Mouse (Mus musculus) neural tube, embryonic 13.5 days (tissue): ENCODE results near the gene Tlx2. TPM values are rescaled to one million over a fixed set of nuclear protein-coding genes. Genes with fewer than 3 reads are reported as not detected.

Experiments used
- ATAC-seq: fragments of 200-750 bp; cut with Nextera tagmentation; 2 replicates; pipeline ENCODE4 v1.8.0; 2017; ENCODE audit warnings: low read depth, mild to moderate bottlenecking, moderate TSS enrichment, moderate library complexity
- H3K27ac ChIP-seq: fragments of 300-500 bp; sonication (generic); replicated peaks from 2 replicates; pipeline ENCODE4 v1.5.1; 2015; ENCODE audit warnings: moderate library complexity, mild to moderate bottlenecking, inconsistent platforms
- H3K27me3 ChIP-seq: fragments of 300-500 bp; sonication (generic); 2 replicates; pipeline ENCODE4 v1.6.1; 2015; ENCODE audit warnings: mild to moderate bottlenecking, inconsistent platforms
- H3K36me3 ChIP-seq: fragments of 300-500 bp; sonication (generic); 2 replicates; pipeline ENCODE4 v1.6.1; 2015; ENCODE audit warnings: mild to moderate bottlenecking, inconsistent platforms
- H3K4me1 ChIP-seq: fragments of 300-500 bp; sonication (generic); replicated peaks from 2 replicates; pipeline ENCODE4 v1.6.1; 2015; ENCODE audit warnings: inconsistent platforms
- H3K4me2 ChIP-seq: fragments of 300-500 bp; sonication (generic); 2 replicates; pipeline ENCODE4 v1.6.1; 2015; ENCODE audit warnings: inconsistent platforms, mild to moderate bottlenecking, moderate library complexity
- H3K4me3 ChIP-seq: fragments of 300-500 bp; sonication (generic); 2 replicates; pipeline ENCODE4 v1.5.1; 2015; ENCODE audit warnings: mild to moderate bottlenecking, inconsistent platforms
- H3K9ac ChIP-seq: fragments of 300-500 bp; sonication (generic); 2 replicates; pipeline ENCODE4 v1.6.1; 2015; ENCODE audit warnings: moderate library complexity, mild to moderate bottlenecking, inconsistent platforms
- H3K9me3 ChIP-seq: fragments of 300-500 bp; sonication (generic); 2 replicates; pipeline ENCODE4 v1.6.1; 2016; ENCODE audit warnings: inconsistent platforms
- WGBS: fragments of 180-500 bp; shearing (Covaris S2); methylation state at CpG from one replicate; pipeline ENCODE4 v1.1.7; 2015; 5-methylcytosine and 5-hydroxymethylcytosine counted together
- polyA plus RNA-seq: library from polyadenylated mRNA; unstranded; fragments of >200 nt; fragmentation: Nextera tagmentation; extraction: Ambion mirVana; gene quantifications from 2 replicates; pipeline ENCODE4 v1.2.1, GENCODE M21; 2015

The Tlx2 gene
- polyA plus RNA-seq, 1 experiment from 2014 or later: 16.1 TPM

DNA sequence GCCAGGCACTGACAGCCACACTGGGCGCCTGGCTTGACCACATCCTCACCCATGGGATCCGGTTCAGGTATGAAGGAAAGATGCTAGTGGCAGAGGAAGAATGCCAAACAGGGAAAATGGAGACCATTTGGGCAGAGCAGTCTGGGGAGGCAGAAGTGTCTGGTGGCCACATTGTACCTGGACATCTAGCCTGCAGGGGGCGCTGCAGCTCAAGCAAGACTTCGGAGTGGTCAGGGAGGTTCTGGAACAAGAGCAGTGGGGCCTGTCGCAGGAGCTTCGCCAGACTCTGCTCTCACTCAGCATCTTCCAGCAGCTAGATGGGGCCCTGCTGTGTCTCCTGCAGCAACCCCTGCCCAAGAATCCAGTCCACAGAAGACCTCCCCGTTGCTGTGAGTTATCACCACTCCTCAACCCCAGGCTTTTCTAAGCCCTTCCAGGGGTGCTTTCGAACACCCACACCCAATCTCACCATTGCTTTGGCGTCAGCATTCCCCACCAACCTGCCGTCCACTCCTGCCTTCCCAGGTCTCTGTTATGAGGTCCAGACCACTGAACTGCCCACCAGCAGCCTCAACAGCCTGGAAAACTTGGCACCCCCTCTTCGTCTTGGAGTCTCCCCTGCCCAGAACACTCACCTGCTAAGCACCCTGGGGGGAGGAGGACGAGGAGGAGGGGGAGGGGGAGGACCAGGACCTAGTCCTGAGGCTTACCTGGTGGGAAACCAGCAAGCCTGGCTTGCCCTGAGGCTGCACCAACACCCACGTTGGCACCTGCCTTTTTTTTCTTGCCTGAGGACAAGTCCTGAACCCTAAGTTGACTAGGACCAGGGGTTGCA is 37.7 kb upstream of the Tlx2 start:
- H3K36me3 ChIP-seq: peaks cover 19% of the 10 kb centered on the region
- peak overlapping the region; percentile 93 for H3K4me2 ChIP-seq
- 40% methylated on average over 13 of the region's 13 CpGs for WGBS
- no peaks in the 10 kb centered on the region for H3K9me3 ChIP-seq
- H3K27ac ChIP-seq: no peak overlapping the region
- H3K9ac ChIP-seq: peak overlapping the region; percentile 91
- ATAC-seq: peak; percentile 15; the same call in 1 of the 2 replicates
- peak overlapping the region; percentile 90 for H3K4me3 ChIP-seq
- H3K4me1 ChIP-seq: peaks cover 34% of the 10 kb centered on the region
- no peaks in the 10 kb centered on the region for H3K27me3 ChIP-seq

GRCm38 (mm10) chr6:83104158-83104557 is 34.1 kb upstream of the Tlx2 start:
- 74% methylated on average over 4 of the region's 4 CpGs for WGBS
- H3K4me3 ChIP-seq: no peak overlapping the region
- no peak for ATAC-seq
- 0 out of 2 replicates have a peak, but pooled peaks cover 7% of the 10 kb centered on the region for H3K27me3 ChIP-seq
- H3K9me3 ChIP-seq: no peaks in the 10 kb centered on the region
- peaks cover 35% of the 10 kb centered on the region for H3K4me1 ChIP-seq
- no peak overlapping the region for H3K9ac ChIP-seq
- no peak overlapping the region for H3K4me2 ChIP-seq
- H3K36me3 ChIP-seq: peaks cover 11% of the 10 kb centered on the region; the same call in 1 of the 2 replicates
- no peak overlapping the region for H3K27ac ChIP-seq

DNA sequence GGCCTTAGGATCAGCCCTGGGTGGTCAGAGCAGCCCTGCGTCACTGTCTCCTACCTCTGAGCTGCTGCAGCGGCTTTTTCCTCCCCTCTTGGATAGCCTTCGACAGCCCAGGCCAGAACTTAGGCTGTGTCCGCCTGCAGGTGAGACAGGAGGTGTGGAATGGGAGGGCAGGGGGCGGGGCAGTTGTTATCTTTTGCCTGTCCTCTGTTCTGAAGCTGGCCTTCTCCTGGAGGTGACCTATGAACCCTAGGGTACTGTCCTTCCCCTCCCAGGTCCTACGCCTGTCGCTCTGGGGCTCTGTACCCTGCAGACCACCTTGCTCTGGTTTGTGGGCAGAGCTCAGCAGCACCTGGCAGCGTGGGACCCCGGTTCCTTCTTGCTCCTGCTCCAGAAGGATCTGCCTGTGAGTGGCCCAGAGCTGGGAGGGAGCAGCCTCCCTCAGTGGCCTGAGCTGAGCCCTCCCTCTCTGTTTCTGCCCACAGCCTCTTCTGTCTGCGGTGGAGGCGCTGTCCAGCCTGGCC is 33.1 kb upstream of the Tlx2 start:
- H3K9ac ChIP-seq: peak overlapping the region; percentile 91
- WGBS: 50% methylated on average over 11 of the region's 11 CpGs
- H3K4me3 ChIP-seq: peak overlapping the region; percentile 79
- H3K27ac ChIP-seq: no peak overlapping the region
- ATAC-seq: no peak
- peaks cover 11% of the 10 kb centered on the region; the same call in 1 of the 2 replicates for H3K36me3 ChIP-seq
- H3K4me2 ChIP-seq: peak overlapping the region; percentile 99
- no peaks in the 10 kb centered on the region for H3K9me3 ChIP-seq
- peaks cover 30% of the 10 kb centered on the region for H3K4me1 ChIP-seq
- 0 out of 2 replicates have a peak, but pooled peaks cover 11% of the 10 kb centered on the region for H3K27me3 ChIP-seq

GRCm38 (mm10) chr6:83101688-83102556 is 31.8 kb upstream of the Tlx2 start:
- peak overlapping the region; percentile 99 for H3K4me2 ChIP-seq
- peak overlapping the region; percentile 79 for H3K4me3 ChIP-seq
- 0 out of 2 replicates have a peak, but pooled peaks cover 11% of the 10 kb centered on the region for H3K27me3 ChIP-seq
- peaks cover 6% of the 10 kb centered on the region; the same call in 1 of the 2 replicates for H3K36me3 ChIP-seq
- WGBS: under 1% methylated on average over 74 of the region's 74 CpGs
- H3K4me1 ChIP-seq: peaks cover 24% of the 10 kb centered on the region
- H3K9me3 ChIP-seq: no peaks in the 10 kb centered on the region
- H3K9ac ChIP-seq: peak overlapping the region; percentile 91
- ATAC-seq: peak; percentile 87
- H3K27ac ChIP-seq: peak overlapping the region; percentile 92

DNA sequence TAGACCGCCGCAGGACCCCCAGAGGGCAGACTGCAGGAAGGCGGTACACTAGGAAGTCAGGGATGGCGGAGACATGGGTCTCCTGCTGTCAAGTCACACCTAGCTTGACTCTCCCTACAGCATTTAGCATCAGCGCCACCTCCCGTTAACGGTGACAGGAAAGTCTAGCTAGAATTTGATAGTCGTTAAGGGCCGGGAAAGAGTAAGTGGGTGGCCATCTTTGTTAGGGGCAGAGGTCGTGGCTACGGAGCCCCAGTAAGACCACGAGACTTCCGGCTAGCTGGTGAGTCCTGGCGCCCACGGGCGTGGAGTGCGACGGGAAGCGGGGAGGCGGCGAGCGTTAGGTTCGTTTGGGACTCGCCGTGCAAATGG is 31.2 kb upstream of the Tlx2 start, which contains the start of the genes Ccdc142 and Gm42688:
Gene Ccdc142, plus strand, starts transcription at position 286 of the 372 bp plus-strand sequence.
Gene Gm42688, plus strand, starts transcription at position 302 of the 372 bp plus-strand sequence.
- peak within 1 kb of the TSS; percentile 92 for H3K27ac ChIP-seq
- H3K27me3 ChIP-seq: 0 out of 2 replicates have a peak, but pooled peaks cover 11% of the 10 kb centered on the region
- H3K9ac ChIP-seq: peak within 1 kb of the TSS; percentile 91
- WGBS: 0% methylated on average over 25 of the region's 25 CpGs
- H3K36me3 ChIP-seq: 0 out of 2 replicates have a peak, but pooled peaks cover 6% of the 10 kb centered on the region
- peaks cover 24% of the 10 kb centered on the region for H3K4me1 ChIP-seq
- H3K9me3 ChIP-seq: no peaks in the 10 kb centered on the region
- H3K4me3 ChIP-seq: peak within 1 kb of the TSS; percentile 79
- peak; percentile 87 for ATAC-seq
- peak within 1 kb of the TSS; percentile 99 for H3K4me2 ChIP-seq

DNA sequence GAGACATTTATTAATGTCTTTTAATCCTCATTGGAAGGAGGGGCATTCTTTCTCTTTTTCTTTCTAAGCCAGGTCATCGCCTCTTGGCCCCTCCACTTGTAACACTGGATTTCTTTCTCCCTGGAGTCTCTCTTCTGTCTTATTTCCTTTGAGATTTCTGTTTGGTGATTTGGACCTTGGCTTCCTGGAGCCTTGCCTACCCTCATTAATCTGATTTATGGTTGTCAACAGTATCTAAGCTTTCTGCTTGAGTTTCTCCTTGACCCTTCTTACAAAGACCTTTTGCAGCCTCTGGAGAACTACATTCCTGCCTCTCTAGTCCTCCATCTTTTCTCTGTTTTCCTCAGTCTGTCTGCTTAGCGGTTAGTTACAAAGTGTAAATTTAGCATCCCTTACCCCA is 28.3 kb upstream of the Tlx2 start:
- peaks cover 21% of the 10 kb centered on the region for H3K4me1 ChIP-seq
- no peak overlapping the region for H3K27ac ChIP-seq
- no peaks in the 10 kb centered on the region for H3K36me3 ChIP-seq
- H3K27me3 ChIP-seq: 0 out of 2 replicates have a peak, but pooled peaks cover 11% of the 10 kb centered on the region
- ATAC-seq: no peak
- H3K4me3 ChIP-seq: no peak overlapping the region
- H3K9me3 ChIP-seq: no peaks in the 10 kb centered on the region; the same call in 1 of the 2 replicates
- WGBS: 62% methylated on average over 2 of the region's 2 CpGs
- no peak overlapping the region for H3K9ac ChIP-seq
- no peak overlapping the region for H3K4me2 ChIP-seq

GRCm38 (mm10) chr6:83095968-83096367 is 25.9 kb upstream of the Tlx2 start:
- no peak for ATAC-seq
- no peak overlapping the region for H3K9ac ChIP-seq
- no peaks in the 10 kb centered on the region; the same call in 1 of the 2 replicates for H3K9me3 ChIP-seq
- whole genome bisulfite sequencing: 48% methylated on average over 6 of the region's 6 CpGs
- no peak overlapping the region for H3K4me3 ChIP-seq
- peaks cover 31% of the 10 kb centered on the region for H3K27me3 ChIP-seq
- 0 out of 2 replicates have a peak, but pooled peaks cover 4% of the 10 kb centered on the region for H3K4me1 ChIP-seq
- no peaks in the 10 kb centered on the region for H3K36me3 ChIP-seq
- H3K4me2 ChIP-seq: no peak overlapping the region
- no peak overlapping the region for H3K27ac ChIP-seq

DNA sequence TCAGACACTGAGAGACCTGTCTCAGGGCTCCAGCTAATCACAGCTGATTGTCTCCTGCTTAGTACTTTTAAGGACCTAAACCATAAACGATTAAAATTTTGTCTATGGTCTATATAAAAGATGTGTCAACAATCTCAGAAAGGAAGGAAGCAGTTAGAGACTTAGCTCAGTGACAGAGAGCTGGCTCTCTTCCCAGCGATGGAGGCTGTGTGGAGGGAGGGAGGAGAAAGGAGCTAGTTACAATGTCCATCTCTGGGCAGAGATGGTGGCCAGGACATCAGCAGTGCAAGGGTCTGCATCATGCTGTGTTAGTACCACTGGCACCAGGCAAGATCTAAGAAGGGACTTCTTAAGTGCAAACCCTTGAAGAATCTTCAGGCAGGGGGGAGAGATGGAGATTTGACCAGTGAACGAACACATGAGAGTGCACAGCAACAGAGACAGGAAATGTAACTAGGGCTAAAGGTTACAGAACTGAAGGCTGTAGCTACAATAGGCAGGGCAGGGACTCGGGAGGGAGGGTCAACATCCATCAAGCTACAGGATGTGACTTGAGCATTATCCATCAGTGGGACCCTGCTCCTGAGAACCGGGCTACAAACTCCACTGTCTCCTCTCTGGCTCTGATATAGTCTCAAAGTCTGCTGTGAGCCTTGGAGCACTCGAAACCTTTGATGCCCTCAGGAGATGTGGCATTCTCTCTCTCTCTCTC is 22.5 kb upstream of the Tlx2 start:
- ATAC-seq: no peak
- Histone ChIP-seq H3K36me3 (no peaks in the 10 kb centered on the region), H3K4me3 (no peak overlapping the region), H3K9ac (no peak overlapping the region), H3K4me1 (peaks cover 7% of the 10 kb centered on the region; the same call in 1 of the 2 replicates), H3K27ac (no peak overlapping the region), H3K9me3 (no peaks in the 10 kb centered on the region; the same call in 1 of the 2 replicates), H3K4me2 (no peak overlapping the region), H3K27me3 (peaks cover 54% of the 10 kb centered on the region)
- 46% methylated on average over 6 of the region's 6 CpGs for WGBS

- H3K27me3 ChIP-seq: peaks cover 96% of the 10 kb centered on the region
- H3K36me3 ChIP-seq: no peaks in the 10 kb centered on the region
- peak overlapping the region; percentile 32; the same call in 1 of the 2 replicates for H3K4me2 ChIP-seq
- H3K9me3 ChIP-seq: no peaks in the 10 kb centered on the region
- H3K4me1 ChIP-seq: peaks cover 35% of the 10 kb centered on the region; the same call in 1 of the 2 replicates
- no peak overlapping the region for H3K27ac ChIP-seq
- H3K4me3 ChIP-seq: peak overlapping the region; percentile 2; the same call in 1 of the 2 replicates
- ATAC-seq: no peak
- no peak overlapping the region for H3K9ac ChIP-seq
- 10% methylated on average over 9 of the region's 9 CpGs for WGBS
Observed at GRCm38 (mm10) chr6:83087926-83088260, 17.8 kb upstream of the Tlx2 start.

GRCm38 (mm10) chr6:83087205-83087925 is 17.3 kb upstream of the Tlx2 start:
- WGBS: 2% methylated on average over 47 of the region's 47 CpGs
- no peak overlapping the region for H3K9ac ChIP-seq
- H3K4me3 ChIP-seq: peak overlapping the region; percentile 2; the same call in 1 of the 2 replicates
- H3K36me3 ChIP-seq: peaks cover 2% of the 10 kb centered on the region; the same call in 1 of the 2 replicates
- ATAC-seq: no peak
- peaks cover 96% of the 10 kb centered on the region for H3K27me3 ChIP-seq
- H3K4me1 ChIP-seq: peaks cover 38% of the 10 kb centered on the region; the same call in 1 of the 2 replicates
- H3K27ac ChIP-seq: no peak overlapping the region
- H3K9me3 ChIP-seq: no peaks in the 10 kb centered on the region
- peak overlapping the region; percentile 32 for H3K4me2 ChIP-seq
